Mouse (Mus musculus): Measurements from ENCODE around the gene P2ry12. TPM values are rescaled to one million over a fixed set of nuclear protein-coding genes. Genes with fewer than 3 reads are reported as not detected.

The P2ry12 gene
- total RNA-seq, 2 experiments from 2014 or later = 6.6 to 6.9 TPM

DNA sequence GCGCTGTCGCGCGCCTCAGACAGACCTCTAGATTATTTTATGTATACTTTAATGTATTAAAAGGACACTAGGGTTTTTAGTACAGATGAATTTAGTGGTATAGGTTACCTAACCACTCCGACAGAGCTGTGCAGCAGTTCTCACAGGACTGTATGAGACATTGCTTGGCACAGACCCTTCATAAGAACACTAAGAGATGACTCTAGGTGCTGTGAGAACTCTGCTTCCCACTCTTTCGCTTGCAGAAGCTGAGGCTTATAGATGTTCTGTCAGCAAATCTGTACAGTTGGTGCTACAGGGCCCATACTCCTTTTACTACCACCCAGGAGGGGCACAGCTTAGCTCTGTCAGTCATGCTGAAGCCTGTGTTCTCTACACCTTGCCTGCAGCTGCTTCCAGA, 71.0 kb downstream of the P2ry12 start:
- no peak for DNase-seq (ENCODE audit: low spot score in 2 of 2)

DNA sequence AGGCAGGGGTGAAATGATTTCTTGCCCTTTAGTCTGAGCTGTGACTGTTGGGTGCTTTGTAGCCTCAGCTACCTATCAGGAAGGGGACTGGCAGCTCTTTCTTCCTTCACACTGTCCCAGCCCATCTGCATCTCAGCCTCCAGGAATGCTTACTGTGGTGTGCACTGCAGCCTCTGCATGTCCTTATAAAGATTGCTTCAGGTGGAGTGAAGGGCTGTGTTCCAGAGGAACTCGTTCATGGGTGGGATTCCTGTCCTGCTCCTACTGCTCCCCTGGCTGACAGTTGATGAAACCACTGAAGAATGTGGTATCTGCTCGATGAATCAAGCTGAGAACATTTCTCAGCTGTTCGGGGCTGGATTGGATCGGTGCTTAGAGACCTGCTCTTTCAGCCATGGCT, 75.3 kb downstream of the P2ry12 start:
- DNase-seq (ENCODE audit: low spot score in 2 of 2) = no peak

DNA sequence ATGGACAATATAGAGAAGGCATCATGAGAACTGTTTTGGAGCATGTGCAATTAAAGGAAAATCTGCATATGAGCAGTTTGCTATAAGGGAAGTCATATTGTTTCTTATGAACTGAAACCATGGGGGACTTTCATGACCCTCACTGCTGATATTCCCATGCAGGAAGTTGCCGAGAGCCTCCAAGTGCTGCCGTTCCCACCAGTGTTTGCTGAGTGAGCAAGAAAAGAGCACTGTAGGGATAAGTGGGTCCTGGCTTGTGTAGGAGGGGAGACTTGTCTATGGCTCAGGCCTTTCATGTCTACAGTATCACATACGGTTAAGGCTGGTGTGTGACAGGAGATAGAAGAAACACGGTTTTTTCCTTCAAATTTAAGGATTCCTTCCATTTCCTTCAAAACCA, 77.0 kb downstream of the P2ry12 start:
- DNase-seq (ENCODE audit: low spot score in 2 of 2) = no peak

DNA sequence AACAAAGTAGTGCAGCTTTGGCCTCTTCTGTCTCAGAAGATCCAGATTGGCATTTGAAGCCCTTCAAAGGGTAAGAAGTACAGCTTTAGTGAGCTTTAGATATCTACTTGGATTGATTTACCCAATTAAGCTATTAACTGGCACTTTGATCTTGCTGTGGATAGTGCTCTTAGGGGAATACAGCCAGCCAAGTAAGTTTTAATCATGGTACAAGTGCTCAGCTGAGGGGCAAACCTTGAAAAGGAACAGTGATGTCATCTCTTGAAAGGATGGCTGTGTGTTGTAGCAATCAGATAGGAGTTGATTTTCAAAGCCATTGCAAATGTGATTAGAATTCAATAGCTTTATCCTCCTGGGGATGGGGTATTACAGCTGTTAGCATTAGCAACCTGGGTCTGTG, 80.5 kb downstream of the P2ry12 start:
- no peak for DNase-seq (ENCODE audit: low spot score in 2 of 2)

GRCm38 (mm10) chr3:59181134-59181533, 81.5 kb downstream of the P2ry12 start:
- no peak for DNase-seq (ENCODE audit: low spot score in 2 of 2)

DNA sequence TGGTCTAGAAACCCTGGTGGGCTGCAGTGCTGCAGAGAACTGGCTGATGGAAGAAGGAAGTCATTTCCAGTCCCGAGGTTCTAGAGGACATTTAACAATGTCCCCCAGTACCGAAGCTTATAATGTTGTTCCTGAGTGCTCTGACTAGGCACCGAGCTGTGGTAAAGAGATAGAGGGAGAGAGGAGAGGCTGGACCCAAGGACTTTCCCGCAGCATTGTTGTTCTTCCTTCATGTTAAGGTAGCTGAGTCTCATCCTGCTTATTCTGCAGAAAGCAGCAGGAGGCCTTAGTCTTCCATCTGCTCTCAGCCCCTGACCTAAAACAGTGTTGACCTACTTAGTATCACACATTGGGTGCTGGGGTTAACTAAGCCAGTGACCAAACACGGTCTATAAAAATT, 85.8 kb downstream of the P2ry12 start:
- no peak for DNase-seq (ENCODE audit: low spot score in 2 of 2)

DNA sequence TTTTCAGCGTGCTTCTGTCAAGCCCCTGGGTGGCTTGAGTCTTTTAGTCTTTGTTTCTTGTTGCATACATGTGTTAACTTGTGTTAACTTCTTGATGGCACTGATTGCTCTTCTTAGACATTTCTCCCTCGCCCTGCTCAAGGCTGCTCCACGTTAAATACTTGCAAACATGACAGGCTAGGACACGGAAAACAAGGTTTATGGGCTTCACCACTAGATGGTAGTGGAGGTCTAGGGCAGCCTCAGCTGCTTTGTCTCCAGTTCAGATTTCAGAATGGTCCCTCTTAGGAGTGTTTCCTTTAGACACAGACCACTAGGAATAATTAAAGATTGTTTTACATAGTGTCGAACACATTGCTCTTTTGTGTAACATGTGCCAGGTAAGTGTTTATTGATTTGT, 87.4 kb downstream of the P2ry12 start:
- DNase-seq (ENCODE audit: low spot score in 2 of 2) = no peak

DNA sequence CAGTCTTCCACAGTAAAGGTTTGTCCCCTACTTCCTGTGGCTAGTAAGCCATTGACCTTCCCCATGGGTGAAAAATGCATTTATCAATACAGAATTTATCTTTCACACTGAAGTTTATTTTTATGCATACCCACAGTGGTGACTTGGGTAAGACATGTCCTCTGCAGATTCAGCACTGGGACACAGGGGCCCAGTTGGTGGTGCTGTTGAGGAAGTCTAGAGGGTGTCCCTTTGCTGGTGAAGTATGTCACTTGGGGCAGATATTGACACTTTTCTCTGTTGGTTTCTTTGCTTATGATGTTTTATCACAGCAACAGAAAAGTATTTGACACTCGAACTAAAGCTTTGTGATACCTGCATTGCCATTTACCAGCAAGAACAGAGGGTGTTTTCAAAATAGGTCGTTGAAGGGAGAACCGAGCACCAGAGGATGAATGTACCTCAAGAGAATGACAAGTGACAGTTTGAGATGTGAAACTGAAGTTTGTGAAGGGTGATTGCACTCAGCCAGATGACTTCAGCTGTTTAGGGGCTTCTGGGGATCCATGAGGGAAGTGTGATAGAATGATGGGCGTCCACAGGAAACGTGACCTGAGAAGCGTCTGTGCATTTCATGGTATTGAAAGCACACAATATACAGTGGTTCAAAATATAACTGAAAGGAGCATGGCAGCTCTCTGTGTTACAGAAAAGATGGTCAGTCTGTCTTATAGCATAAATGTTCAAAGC, 88.1 kb downstream of the P2ry12 start:
- no peak for DNase-seq (ENCODE audit: low spot score in 2 of 2)

GRCm38 (mm10) chr3:59169921-59170627, 92.6 kb downstream of the P2ry12 start:
- no peak for DNase-seq (ENCODE audit: low spot score in 2 of 2)

- no peak for DNase-seq (ENCODE audit: low spot score in 2 of 2)
Observed at GRCm38 (mm10) chr3:59169215-59169614, 93.5 kb downstream of the P2ry12 start.

GRCm38 (mm10) chr3:59168476-59168875, 94.2 kb downstream of the P2ry12 start:
- no peak for DNase-seq (ENCODE audit: low spot score in 2 of 2)

GRCm38 (mm10) chr3:59167417-59168054, 95.1 kb downstream of the P2ry12 start:
- DNase-seq (ENCODE audit: low spot score in 2 of 2) = no peak

Other genes starting within 250 kb of the P2ry12 start
- under 1 TPM in 1 of 2 experiments, not detected in 1; 0.17 TPM for gene Gpr171, start 161.1 kb downstream of the P2ry12 start, total RNA-seq (2021)
- 10 to 100 TPM; 12.2 to 13.9 TPM for gene P2ry14, start 109.3 kb downstream of the P2ry12 start, total RNA-seq (2021)
- not detected for gene Gpr87, start 67.8 kb downstream of the P2ry12 start, total RNA-seq (2021)
- gene P2ry13, start 52.0 kb downstream of the P2ry12 start, total RNA-seq (2021) = 1 to 10 TPM in 1 of 2 experiments, under 1 TPM in 1; 0.92 to 1.4 TPM
- gene Igsf10, start 81.5 kb upstream of the P2ry12 start, total RNA-seq (2021) = 1 to 10 TPM; 7.6 to 9.2 TPM